Mouse (Mus musculus): ENCODE data around the gene Spc25. TPM values are rescaled to one million over a fixed set of nuclear protein-coding genes. Genes with fewer than 3 reads are reported as not detected.

Spc25 gene
- 4.2 and 6.3 TPM in 2 replicates for polyA plus RNA-seq (2012)

- peak within 1 kb of the TSS; percentile 100 for H3K4me3 ChIP-seq (replicated peaks)
- TF ChIP-seq GATA1 (IDR thresholded peaks at IDR 0.05; ENCODE audit: low read length) = no peak
- no peak for TF ChIP-seq TAL1 (IDR thresholded peaks at IDR 0.05; ENCODE audit: low read length)
- peaks cover 2% of the 10 kb centered on the region; the same call in 1 of the 2 replicates for H3K27me3 ChIP-seq (ENCODE audit: control insufficient read depth)
Observed at GRCm38 (mm10) chr2:69205791-69206351, at the start of gene Spc25. TSS of gene Spc25 (minus strand) at chr2:69206194.

GRCm38 (mm10) chr2:69248221-69248755, 42.3 kb upstream of the Spc25 start:
- Histone ChIP-seq H3K9me3 (ENCODE audit: control insufficient read depth, low read length) (peaks cover 12% of the 10 kb centered on the region), H3K4me1 (ENCODE audit: control insufficient read depth) (no peaks in the 10 kb centered on the region), H3K27me3 (ENCODE audit: control insufficient read depth) (no peaks in the 10 kb centered on the region), H3K4me3 (replicated peaks) (no peak overlapping the region), H3K36me3 (ENCODE audit: control insufficient read depth) (no peaks in the 10 kb centered on the region)
- TF ChIP-seq GATA1 (IDR thresholded peaks at IDR 0.05; ENCODE audit: low read length) = no peak
- TF ChIP-seq TAL1 (IDR thresholded peaks at IDR 0.05; ENCODE audit: low read length) = no peak

More at GRCm38 (mm10) chr2:69205791-69206351, at the start of gene Spc25:
- peaks cover 18% of the 10 kb centered on the region for H3K4me1 ChIP-seq (ENCODE audit: control insufficient read depth)
- peaks cover 42% of the 10 kb centered on the region for H3K36me3 ChIP-seq (ENCODE audit: control insufficient read depth)
- no peaks in the 10 kb centered on the region for H3K9me3 ChIP-seq (ENCODE audit: control insufficient read depth, low read length)

GRCm38 (mm10) chr2:69247081-69247480, 41.1 kb upstream of the Spc25 start:
- no peak for TF ChIP-seq TAL1 (IDR thresholded peaks at IDR 0.05; ENCODE audit: low read length)
- H3K9me3 ChIP-seq (ENCODE audit: control insufficient read depth, low read length) = peaks cover 12% of the 10 kb centered on the region
- no peaks in the 10 kb centered on the region for H3K36me3 ChIP-seq (ENCODE audit: control insufficient read depth)

GRCm38 (mm10) chr2:69244924-69245323, 38.9 kb upstream of the Spc25 start:
- TF ChIP-seq GATA1 (IDR thresholded peaks at IDR 0.05; ENCODE audit: low read length) (no peak), TAL1 (IDR thresholded peaks at IDR 0.05; ENCODE audit: low read length) (no peak)
- H3K27me3 ChIP-seq (ENCODE audit: control insufficient read depth) = no peaks in the 10 kb centered on the region
- no peak overlapping the region for H3K4me3 ChIP-seq (replicated peaks)
- H3K4me1 ChIP-seq (ENCODE audit: control insufficient read depth) = no peaks in the 10 kb centered on the region
- peaks cover 12% of the 10 kb centered on the region for H3K9me3 ChIP-seq (ENCODE audit: control insufficient read depth, low read length)
- H3K36me3 ChIP-seq (ENCODE audit: control insufficient read depth) = no peaks in the 10 kb centered on the region

More at GRCm38 (mm10) chr2:69247081-69247480, 41.1 kb upstream of the Spc25 start:
- no peaks in the 10 kb centered on the region for H3K4me1 ChIP-seq (ENCODE audit: control insufficient read depth)
- H3K27me3 ChIP-seq (ENCODE audit: control insufficient read depth) = no peaks in the 10 kb centered on the region
- H3K4me3 ChIP-seq (replicated peaks) = no peak overlapping the region

- H3K36me3 ChIP-seq (ENCODE audit: control insufficient read depth) = no peaks in the 10 kb centered on the region
- no peak overlapping the region for H3K4me3 ChIP-seq (replicated peaks)
- H3K9me3 ChIP-seq (ENCODE audit: control insufficient read depth, low read length) = no peaks in the 10 kb centered on the region
- no peaks in the 10 kb centered on the region for H3K4me1 ChIP-seq (ENCODE audit: control insufficient read depth)
- TF ChIP-seq GATA1 (IDR thresholded peaks at IDR 0.05; ENCODE audit: low read length) (no peak), TAL1 (IDR thresholded peaks at IDR 0.05; ENCODE audit: low read length) (no peak)
- no peaks in the 10 kb centered on the region for H3K27me3 ChIP-seq (ENCODE audit: control insufficient read depth)
Observed at GRCm38 (mm10) chr2:69239315-69239714, 33.3 kb upstream of the Spc25 start.

- Histone ChIP-seq H3K4me1 (ENCODE audit: control insufficient read depth) (no peaks in the 10 kb centered on the region), H3K36me3 (ENCODE audit: control insufficient read depth) (no peaks in the 10 kb centered on the region), H3K9me3 (ENCODE audit: control insufficient read depth, low read length) (no peaks in the 10 kb centered on the region), H3K4me3 (replicated peaks) (no peak overlapping the region), H3K27me3 (ENCODE audit: control insufficient read depth) (no peaks in the 10 kb centered on the region)
- TF ChIP-seq TAL1 (IDR thresholded peaks at IDR 0.05; ENCODE audit: low read length) (no peak), GATA1 (IDR thresholded peaks at IDR 0.05; ENCODE audit: low read length) (no peak)
Observed at GRCm38 (mm10) chr2:69234976-69235678, 29.1 kb upstream of the Spc25 start.

GRCm38 (mm10) chr2:69232101-69232500, 26.1 kb upstream of the Spc25 start:
- H3K36me3 ChIP-seq (ENCODE audit: control insufficient read depth) = no peaks in the 10 kb centered on the region
- H3K27me3 ChIP-seq (ENCODE audit: control insufficient read depth) = no peaks in the 10 kb centered on the region
- no peaks in the 10 kb centered on the region for H3K4me1 ChIP-seq (ENCODE audit: control insufficient read depth)
- no peak overlapping the region for H3K4me3 ChIP-seq (replicated peaks)
- TF ChIP-seq GATA1 (IDR thresholded peaks at IDR 0.05; ENCODE audit: low read length) (no peak), TAL1 (IDR thresholded peaks at IDR 0.05; ENCODE audit: low read length) (no peak)
- H3K9me3 ChIP-seq (ENCODE audit: control insufficient read depth, low read length) = no peaks in the 10 kb centered on the region

GRCm38 (mm10) chr2:69230137-69230536, 24.1 kb upstream of the Spc25 start:
- Histone ChIP-seq H3K4me3 (replicated peaks) (no peak overlapping the region), H3K36me3 (ENCODE audit: control insufficient read depth) (no peaks in the 10 kb centered on the region), H3K9me3 (ENCODE audit: control insufficient read depth, low read length) (no peaks in the 10 kb centered on the region), H3K27me3 (ENCODE audit: control insufficient read depth) (no peaks in the 10 kb centered on the region), H3K4me1 (ENCODE audit: control insufficient read depth) (no peaks in the 10 kb centered on the region)
- TF ChIP-seq TAL1 (IDR thresholded peaks at IDR 0.05; ENCODE audit: low read length) (no peak), GATA1 (IDR thresholded peaks at IDR 0.05; ENCODE audit: low read length) (no peak)

- Histone ChIP-seq H3K4me3 (replicated peaks) (no peak overlapping the region), H3K27me3 (ENCODE audit: control insufficient read depth) (no peaks in the 10 kb centered on the region), H3K9me3 (ENCODE audit: control insufficient read depth, low read length) (no peaks in the 10 kb centered on the region), H3K36me3 (ENCODE audit: control insufficient read depth) (no peaks in the 10 kb centered on the region), H3K4me1 (ENCODE audit: control insufficient read depth) (no peaks in the 10 kb centered on the region)
- TF ChIP-seq GATA1 (IDR thresholded peaks at IDR 0.05; ENCODE audit: low read length) = no peak
- TF ChIP-seq TAL1 (IDR thresholded peaks at IDR 0.05; ENCODE audit: low read length) = no peak
Observed at GRCm38 (mm10) chr2:69228635-69229034, 22.6 kb upstream of the Spc25 start.

Measured in erythroblast, embryonic 14.5 days (primary cell).